Mouse (Mus musculus) cerebellum, adult (tissue): ENCODE measurements around the gene Gm4847.

Source experiments
- ATAC-seq: cut with Nextera tagmentation; 2 replicates; pipeline ENCODE4 v1.9.2; 2017; ENCODE audit warnings: mild to moderate bottlenecking, moderate library complexity, mixed read lengths; ENCODE audit not compliant: insufficient number of reproducible peaks, low FRiP score, low TSS enrichment

Gm4847 gene

DNA sequence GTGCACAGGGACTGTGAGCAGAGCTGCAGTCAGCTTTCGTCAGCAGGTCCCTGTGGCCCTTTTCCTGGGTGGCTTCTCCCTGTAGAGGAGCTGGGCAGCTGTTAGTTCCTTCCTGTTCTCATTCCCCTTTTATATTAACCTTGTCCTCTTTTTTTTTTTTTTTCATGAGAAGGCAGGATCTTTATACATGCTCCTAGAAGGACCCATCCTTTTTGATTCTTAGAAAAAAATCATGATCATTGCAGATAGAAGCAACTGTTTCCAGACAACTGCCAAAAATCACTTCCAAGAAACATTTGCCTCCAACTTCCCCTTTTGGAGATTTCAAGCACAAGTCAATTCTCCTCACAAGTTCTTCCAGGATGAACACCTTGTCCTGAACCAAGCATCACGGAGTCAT lies at the start of gene Gm4847:
Gene Gm4847, minus strand, starts transcription at position 101 of the 400 bp plus-strand sequence.
- no peak for ATAC-seq

DNA sequence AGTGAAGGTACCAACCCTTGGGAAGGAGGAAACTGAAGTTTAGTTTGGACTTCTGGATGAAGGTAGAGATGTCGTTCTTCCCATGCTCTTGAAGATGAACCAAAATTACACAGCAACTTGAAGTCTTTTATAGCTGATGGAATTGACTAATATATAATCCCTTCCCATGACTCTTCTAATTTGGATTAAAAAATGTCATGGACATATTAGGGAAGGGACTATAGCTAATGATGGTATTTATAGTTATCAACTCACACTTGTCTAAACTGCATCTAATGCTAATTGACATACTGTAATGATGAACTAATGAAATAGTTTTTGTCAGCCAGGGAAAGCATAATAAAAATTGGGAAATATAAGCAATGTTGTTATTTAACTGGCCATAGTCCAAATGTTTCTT lies 34.3 kb upstream of the Gm4847 start, which contains the start of gene Fmo9:
Gene Fmo9, minus strand, starts transcription at position 101 of the 400 bp plus-strand sequence.
- no peak for ATAC-seq

- no peak for ATAC-seq
These were observed 21.8 kb upstream of the Gm4847 start for GRCm38 (mm10) chr1:166669264-166669663.

DNA sequence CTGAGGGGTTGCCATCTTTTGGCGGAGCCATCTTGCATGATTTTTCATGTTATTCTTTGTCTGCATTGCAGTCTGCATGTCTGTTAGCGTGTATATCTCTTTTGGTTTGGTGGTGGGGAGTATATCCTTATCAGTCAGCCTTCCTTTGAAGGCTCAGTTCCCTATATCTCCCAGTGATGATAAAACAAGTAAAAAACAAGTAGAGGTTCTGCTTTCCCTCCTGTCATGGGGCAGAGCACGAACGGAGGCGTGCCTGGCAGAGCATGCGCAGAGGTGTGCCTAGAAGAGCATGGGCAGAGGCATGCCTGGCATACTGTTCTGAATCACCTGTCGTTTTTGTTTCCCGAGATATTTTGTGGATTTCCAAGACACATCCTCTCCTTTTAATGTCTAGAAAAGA lies 13.3 kb upstream of the Gm4847 start:
- ATAC-seq, result no peak
